Mouse (Mus musculus): ENCODE results near the gene Exoc6b. TPM values are rescaled to one million over a fixed set of nuclear protein-coding genes. Genes with fewer than 3 reads are reported as not detected.
A peak's percentile ranks its signal among the peaks of the same experiment; 100 is the strongest.

Gene Exoc6b
- polyA plus RNA-seq, 1 experiment from 2014 or later: 29.9 TPM

DNA sequence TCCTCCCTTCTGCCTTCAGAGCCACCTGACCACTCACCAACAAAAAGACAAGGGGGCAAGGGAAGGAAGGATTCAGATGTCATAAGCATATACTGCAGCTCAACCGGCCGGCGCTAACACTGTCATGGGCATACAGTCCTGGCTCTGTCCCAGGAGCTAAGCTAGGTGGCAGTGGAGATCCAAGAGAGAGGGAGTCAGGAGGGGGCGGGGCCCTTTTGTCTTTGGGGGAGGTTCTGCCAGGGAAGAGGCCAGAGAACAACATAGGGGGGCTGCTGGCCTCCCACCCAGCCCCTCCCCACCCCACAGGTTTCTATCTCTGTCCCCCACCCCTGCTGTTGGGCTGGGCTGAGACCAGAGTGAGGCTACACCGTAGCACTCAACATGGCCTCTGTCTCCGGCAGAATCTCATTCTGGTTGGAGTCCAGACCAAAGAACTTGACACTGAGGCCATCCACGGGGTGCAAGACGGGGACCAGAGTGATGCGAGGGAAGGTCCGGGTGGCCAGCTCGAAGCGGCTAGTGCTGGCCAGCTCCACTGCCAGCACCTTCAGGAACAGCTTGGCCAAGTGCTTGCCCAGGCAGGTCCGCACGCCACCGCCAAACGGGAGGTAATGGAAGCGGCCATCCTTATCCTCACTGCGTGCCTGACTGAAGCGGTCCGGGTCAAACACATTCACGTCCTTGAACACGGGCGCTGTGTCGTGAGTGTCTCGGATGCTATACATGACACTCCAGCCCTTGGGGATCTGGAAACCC, 495.2 kb downstream of the Exoc6b start:
- no peak overlapping the region for H3K27ac ChIP-seq (replicated peaks; ENCODE audit: low read depth, low read length)
- H3K9ac ChIP-seq (ENCODE audit: low read depth, low read length): no peak overlapping the region
- H3K4me2 ChIP-seq (ENCODE audit: low read depth, low read length): peak overlapping the region; percentile 34
- no peaks in the 10 kb centered on the region for H3K27me3 ChIP-seq (replicated peaks; ENCODE audit: control insufficient read depth, insufficient read depth, low read length)
- no peak overlapping the region for H3K4me3 ChIP-seq (ENCODE audit: low read depth, low read length)
- WGBS: 44% methylated on average over 16 of the region's 25 CpGs
- H3K9me3 ChIP-seq (ENCODE audit: control insufficient read depth, low read length): no peaks in the 10 kb centered on the region
- DNase-seq (ENCODE audit: low spot score): peak; percentile 71
- H3K4me1 ChIP-seq (ENCODE audit: control insufficient read depth, insufficient read depth, low read length): peaks cover 9% of the 10 kb centered on the region; the same call in 1 of the 2 replicates
- peaks cover 38% of the 10 kb centered on the region for H3K36me3 ChIP-seq (ENCODE audit: control insufficient read depth, insufficient read depth, low read length)
- ATAC-seq (ENCODE audit: low read depth): peak; percentile 50

DNA sequence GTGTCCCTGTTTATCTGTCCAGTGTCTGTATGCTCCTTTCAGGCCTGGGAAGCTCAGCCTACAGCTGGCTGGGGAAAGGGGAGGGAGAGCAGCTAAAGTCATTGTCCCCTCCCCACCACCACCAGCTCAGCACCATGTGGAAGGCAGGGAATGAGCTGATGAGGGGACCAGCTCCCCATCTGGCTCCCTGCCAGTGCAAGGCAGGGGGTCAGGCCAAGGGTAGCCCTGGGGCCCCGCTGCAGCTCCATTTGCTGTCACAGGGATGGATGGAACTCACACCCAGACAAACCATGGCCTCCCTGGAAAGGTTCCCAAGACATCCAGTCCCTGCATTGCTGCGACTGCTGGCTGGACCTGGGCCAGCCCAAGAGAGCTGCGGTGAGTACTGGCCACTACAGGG, 499.3 kb downstream of the Exoc6b start:
- ATAC-seq (ENCODE audit: low read depth) (no peak), DNase-seq (ENCODE audit: low spot score) (no peak)
- Histone ChIP-seq H3K9me3 (ENCODE audit: control insufficient read depth, low read length) (no peaks in the 10 kb centered on the region), H3K9ac (ENCODE audit: low read depth, low read length) (no peak overlapping the region), H3K4me1 (ENCODE audit: control insufficient read depth, insufficient read depth, low read length) (peaks cover 9% of the 10 kb centered on the region; the same call in 1 of the 2 replicates), H3K4me3 (ENCODE audit: low read depth, low read length) (no peak overlapping the region), H3K36me3 (ENCODE audit: control insufficient read depth, insufficient read depth, low read length) (peaks cover 21% of the 10 kb centered on the region), H3K27me3 (replicated peaks; ENCODE audit: control insufficient read depth, insufficient read depth, low read length) (no peaks in the 10 kb centered on the region), H3K27ac (replicated peaks; ENCODE audit: low read depth, low read length) (no peak overlapping the region), H3K4me2 (ENCODE audit: low read depth, low read length) (no peak overlapping the region)
- WGBS: 43% methylated on average over 3 of the region's 3 CpGs

DNA sequence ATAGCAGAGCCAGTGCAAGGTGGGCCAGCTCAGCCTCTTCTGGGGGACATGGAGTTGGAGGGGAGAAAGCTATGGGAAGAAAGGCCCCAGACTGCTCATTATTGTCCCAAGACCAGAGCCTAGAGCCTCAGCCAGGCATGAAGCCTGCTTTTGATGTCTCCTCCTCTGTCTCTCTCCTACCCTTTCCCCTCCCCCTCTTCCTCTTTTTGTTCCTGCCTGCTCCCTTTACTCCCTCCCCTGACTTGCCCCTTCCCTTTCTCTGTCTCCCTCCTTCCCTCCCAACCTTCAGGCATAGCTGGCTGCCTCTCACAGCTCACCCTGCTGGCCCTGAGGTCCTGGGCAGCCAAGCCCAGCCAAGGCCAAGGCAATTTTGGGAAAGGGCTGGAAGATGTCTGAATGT, 499.7 kb downstream of the Exoc6b start:
- H3K4me2 ChIP-seq (ENCODE audit: low read depth, low read length): no peak overlapping the region
- no peak overlapping the region for H3K4me3 ChIP-seq (ENCODE audit: low read depth, low read length)
- H3K27me3 ChIP-seq (replicated peaks; ENCODE audit: control insufficient read depth, insufficient read depth, low read length): no peaks in the 10 kb centered on the region
- ATAC-seq (ENCODE audit: low read depth) (no peak), DNase-seq (ENCODE audit: low spot score) (no peak)
- H3K9me3 ChIP-seq (ENCODE audit: control insufficient read depth, low read length): no peaks in the 10 kb centered on the region
- peaks cover 9% of the 10 kb centered on the region; the same call in 1 of the 2 replicates for H3K4me1 ChIP-seq (ENCODE audit: control insufficient read depth, insufficient read depth, low read length)
- no peak overlapping the region for H3K9ac ChIP-seq (ENCODE audit: low read depth, low read length)
- no peak overlapping the region for H3K27ac ChIP-seq (replicated peaks; ENCODE audit: low read depth, low read length)
- peaks cover 16% of the 10 kb centered on the region for H3K36me3 ChIP-seq (ENCODE audit: control insufficient read depth, insufficient read depth, low read length)

DNA sequence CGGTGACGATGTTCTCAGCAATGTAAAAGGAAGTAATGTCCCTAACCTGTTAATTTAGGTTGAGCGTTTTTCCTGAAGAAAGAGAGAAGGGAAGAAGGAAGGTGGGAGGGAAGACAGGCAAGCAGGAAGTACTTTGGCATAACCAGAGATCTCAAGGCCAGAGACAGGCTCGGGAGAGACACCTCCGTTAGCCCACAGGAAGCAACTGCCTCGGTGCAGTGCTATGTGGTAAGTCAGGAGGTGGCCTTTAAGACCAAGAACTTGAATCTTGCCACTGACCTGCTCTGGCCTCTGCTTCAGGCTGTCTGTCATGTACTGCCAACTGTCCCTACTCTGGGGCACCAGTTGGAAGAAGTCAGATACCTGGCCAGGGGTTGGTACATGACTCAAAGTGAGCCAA, 500.4 kb downstream of the Exoc6b start:
- WGBS: 70% methylated on average over 6 of the region's 6 CpGs
- H3K27ac ChIP-seq (replicated peaks; ENCODE audit: low read depth, low read length): no peak overlapping the region
- H3K4me3 ChIP-seq (ENCODE audit: low read depth, low read length): no peak overlapping the region
- H3K4me2 ChIP-seq (ENCODE audit: low read depth, low read length): no peak overlapping the region
- DNase-seq (ENCODE audit: low spot score): no peak
- no peak overlapping the region for H3K9ac ChIP-seq (ENCODE audit: low read depth, low read length)
- H3K27me3 ChIP-seq (replicated peaks; ENCODE audit: control insufficient read depth, insufficient read depth, low read length): no peaks in the 10 kb centered on the region
- H3K4me1 ChIP-seq (ENCODE audit: control insufficient read depth, insufficient read depth, low read length): peaks cover 9% of the 10 kb centered on the region; the same call in 1 of the 2 replicates
- ATAC-seq (ENCODE audit: low read depth): no peak
- H3K9me3 ChIP-seq (ENCODE audit: control insufficient read depth, low read length): no peaks in the 10 kb centered on the region
- H3K36me3 ChIP-seq (ENCODE audit: control insufficient read depth, insufficient read depth, low read length): peaks cover 10% of the 10 kb centered on the region; the same call in 1 of the 2 replicates

Other genes with a start within 250 kb of the Exoc6b start
- gene Spr, start 68.3 kb upstream of the Exoc6b start, polyA plus RNA-seq (2014; fragmentation: Nextera tagmentation; extraction: Ambion mirVana): 54.5 and 59.2 TPM in 2 replicates
- gene Emx1, start 117.9 kb upstream of the Exoc6b start, polyA plus RNA-seq (2014; fragmentation: Nextera tagmentation; extraction: Ambion mirVana): 0.11 TPM in 1 of 2 replicates, not detected in the other

Measured in embryonic facial prominence, embryonic 14.5 days (tissue).